Mouse (Mus musculus) heart, embryonic 12.5 days (tissue): ENCODE results near the gene Ldb1. TPM values are rescaled to one million over a fixed set of nuclear protein-coding genes. Genes with fewer than 3 reads are reported as not detected.
A peak's percentile ranks its signal among the peaks of the same experiment; 100 is the strongest.

ENCODE experiments used
- ATAC-seq: fragments of 200-750 bp; cut with Nextera tagmentation; 2 replicates; pipeline ENCODE4 v1.8.0; 2017; ENCODE audit warnings: moderate TSS enrichment, moderate library complexity; ENCODE audit not compliant: insufficient number of reproducible peaks, low FRiP score
- H3K27ac ChIP-seq: fragments of 300-500 bp; sonication (generic); 2 replicates; pipeline ENCODE4 v1.5.1; 2016; ENCODE audit warnings: mild to moderate bottlenecking, moderate library complexity; ENCODE audit not compliant: poor library complexity, severe bottlenecking
- H3K27me3 ChIP-seq: fragments of 300-500 bp; sonication (generic); replicated peaks from 2 replicates; pipeline ENCODE4 v1.6.1; 2016; ENCODE audit warnings: mild to moderate bottlenecking, moderate library complexity
- H3K36me3 ChIP-seq: fragments of 300-500 bp; sonication (generic); 2 replicates; pipeline ENCODE4 v1.6.1; 2016; ENCODE audit warnings: mild to moderate bottlenecking, moderate library complexity
- H3K4me1 ChIP-seq: fragments of 300-500 bp; sonication (generic); replicated peaks from 2 replicates; pipeline ENCODE4 v1.6.1; 2016; ENCODE audit warnings: mild to moderate bottlenecking
- H3K4me2 ChIP-seq: fragments of 300-500 bp; sonication (generic); 2 replicates; pipeline ENCODE4 v1.6.1; 2016; ENCODE audit warnings: mild to moderate bottlenecking, moderate library complexity
- H3K4me3 ChIP-seq: fragments of 300-500 bp; sonication (generic); 2 replicates; pipeline ENCODE4 v1.5.1; 2016; ENCODE audit warnings: mild to moderate bottlenecking
- H3K9ac ChIP-seq: fragments of 300-500 bp; sonication (generic); 2 replicates; pipeline ENCODE4 v1.6.1; 2016; ENCODE audit warnings: mild to moderate bottlenecking, moderate library complexity
- H3K9me3 ChIP-seq: fragments of 300-500 bp; sonication (generic); replicated peaks from 2 replicates; pipeline ENCODE4 v1.6.1; 2016; ENCODE audit warnings: mild to moderate bottlenecking, moderate library complexity
- WGBS: fragments of 180-500 bp; shearing (Covaris S2); methylation state at CpG from one replicate; pipeline ENCODE4 v1.1.7; 2016; 5-methylcytosine and 5-hydroxymethylcytosine counted together
- polyA plus RNA-seq: library from polyadenylated mRNA; unstranded; fragments of >200 nt; fragmentation: Nextera tagmentation; extraction: Ambion mirVana; gene quantifications from 2 replicates; pipeline ENCODE4 v1.2.1, GENCODE M21; 2016

Ldb1 gene
- 84.2 and 85.0 TPM in 2 replicates for polyA plus RNA-seq

DNA sequence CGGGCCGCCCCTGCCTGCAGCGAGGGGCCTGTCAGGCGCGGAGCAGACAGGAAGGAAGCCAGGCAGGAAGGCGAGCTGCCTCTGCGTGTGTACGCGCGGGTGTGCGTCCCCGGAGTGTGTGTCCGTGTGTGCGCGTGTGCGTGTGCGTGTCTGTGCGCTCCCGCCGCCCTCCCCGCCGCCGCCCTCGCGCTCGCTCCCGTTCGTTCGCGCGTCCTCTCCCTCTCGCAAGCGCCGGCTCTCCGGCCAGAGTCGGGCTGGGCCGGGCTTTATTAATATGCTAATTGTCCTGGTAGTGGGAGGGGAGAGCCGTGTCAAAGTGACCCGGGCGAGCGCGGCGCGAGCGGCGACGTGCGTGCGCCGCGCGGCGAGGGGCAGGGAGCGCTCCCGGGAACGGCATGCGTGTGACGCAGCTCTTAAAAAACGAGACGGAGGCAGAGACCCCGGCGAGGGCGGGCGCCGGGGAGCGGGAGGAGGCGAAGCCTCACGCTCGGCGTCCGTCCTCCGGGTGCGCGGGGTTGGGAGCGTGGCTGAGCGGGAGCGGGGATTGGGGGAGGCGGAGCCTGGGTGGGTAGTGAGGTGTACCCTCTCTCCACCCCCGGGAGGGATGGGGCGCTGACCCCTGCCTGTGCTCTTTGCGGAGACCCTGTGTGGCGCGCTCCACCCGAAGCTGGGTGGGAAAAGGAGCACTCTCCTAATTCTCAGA lies at the start of gene Ldb1:
Gene Ldb1 (minus strand): TSS at position 222 of the 703 bp plus-strand sequence.
- Histone ChIP-seq H3K4me2 (peak within 1 kb of the TSS; percentile 75), H3K36me3 (0 out of 2 replicates have a peak, but pooled peaks cover 3% of the 10 kb centered on the region), H3K27ac (peak within 1 kb of the TSS; percentile 98), H3K9me3 (no peaks in the 10 kb centered on the region), H3K9ac (peak within 1 kb of the TSS; percentile 99), H3K4me1 (peaks cover 56% of the 10 kb centered on the region), H3K4me3 (peak within 1 kb of the TSS; percentile 94), H3K27me3 (no peaks in the 10 kb centered on the region)
- under 1% methylated on average over 81 of the region's 84 CpGs for WGBS
- ATAC-seq, result peak; percentile 77

DNA sequence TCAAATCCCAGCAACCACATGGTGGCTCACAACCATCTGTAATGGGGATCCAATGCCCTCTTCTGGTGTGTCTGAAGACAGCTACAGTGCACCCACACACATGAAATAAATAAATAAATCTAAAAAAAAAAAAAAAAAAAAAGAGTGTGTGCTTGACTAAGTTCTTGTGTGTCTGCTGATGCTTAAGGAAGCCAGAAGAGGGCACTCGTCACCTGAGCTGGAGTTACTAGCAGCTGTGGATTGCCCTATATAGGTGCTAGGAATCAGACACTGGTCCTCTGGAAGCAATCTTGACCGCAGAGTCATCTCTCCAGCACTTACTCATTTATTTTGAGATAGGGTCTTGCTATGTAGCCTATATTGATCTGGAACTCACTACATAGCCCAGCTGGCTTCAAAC lies 49.1 kb upstream of the Ldb1 start:
- ATAC-seq, result no peak
- H3K9ac ChIP-seq, result no peak overlapping the region
- no peak overlapping the region for H3K4me2 ChIP-seq
- H3K36me3 ChIP-seq, result no peaks in the 10 kb centered on the region
- no peak overlapping the region for H3K4me3 ChIP-seq
- H3K4me1 ChIP-seq, result no peaks in the 10 kb centered on the region
- 83% methylated on average over 2 of the region's 2 CpGs for WGBS
- no peaks in the 10 kb centered on the region for H3K9me3 ChIP-seq
- H3K27ac ChIP-seq, result no peak overlapping the region
- no peaks in the 10 kb centered on the region for H3K27me3 ChIP-seq

DNA sequence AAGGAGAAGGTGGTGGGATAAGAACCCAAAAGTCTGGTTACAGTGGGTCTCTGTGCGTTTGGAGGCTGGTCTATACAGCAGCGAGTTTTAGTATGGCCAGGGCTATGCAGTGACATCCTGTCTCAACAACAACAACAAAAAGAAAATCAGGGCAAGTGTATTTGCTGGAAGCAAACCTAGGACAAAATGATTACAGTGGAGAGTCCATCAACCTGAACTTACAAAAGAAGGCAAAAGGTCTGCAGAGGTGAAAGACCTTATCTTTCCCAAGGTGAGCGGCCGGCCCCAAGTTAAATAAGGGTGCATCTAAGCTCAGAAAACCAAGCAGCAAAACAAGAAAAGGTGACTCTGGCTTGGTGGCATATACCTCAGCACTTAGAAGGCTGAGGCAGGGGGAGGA lies 46.6 kb upstream of the Ldb1 start:
- no peak for ATAC-seq
- Histone ChIP-seq H3K27me3 (no peaks in the 10 kb centered on the region), H3K4me1 (peaks cover 9% of the 10 kb centered on the region), H3K9ac (no peak overlapping the region), H3K36me3 (no peaks in the 10 kb centered on the region), H3K27ac (no peak overlapping the region), H3K4me3 (no peak overlapping the region), H3K4me2 (no peak overlapping the region), H3K9me3 (no peaks in the 10 kb centered on the region)
- WGBS, result 85% methylated on average over 4 of the region's 4 CpGs

DNA sequence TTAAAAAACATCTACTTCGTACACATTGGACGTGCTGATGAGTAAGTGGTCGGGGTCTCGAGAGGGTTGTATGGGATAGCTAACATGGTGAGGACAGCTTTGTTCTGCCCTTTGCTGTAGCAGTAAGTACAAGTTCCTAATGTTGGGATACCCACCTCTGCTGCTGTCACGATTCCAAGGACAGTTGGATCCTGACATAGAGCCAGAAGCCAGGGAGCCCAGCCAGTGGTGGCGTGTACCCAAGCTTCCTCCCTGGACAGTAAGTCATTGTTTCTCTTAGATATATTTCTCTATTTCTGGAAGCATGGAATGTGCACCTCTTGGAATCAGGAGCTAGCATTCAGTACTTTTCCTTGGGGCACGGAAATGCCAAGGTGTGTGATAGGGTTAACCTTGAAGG lies 42.9 kb upstream of the Ldb1 start:
- H3K4me3 ChIP-seq, result no peak overlapping the region
- H3K27me3 ChIP-seq, result no peaks in the 10 kb centered on the region
- ATAC-seq, result no peak
- 67% methylated on average over 7 of the region's 7 CpGs for WGBS
- H3K9ac ChIP-seq, result no peak overlapping the region; the same call in 1 of the 2 replicates
- H3K27ac ChIP-seq, result no peak overlapping the region
- H3K4me1 ChIP-seq, result peaks cover 9% of the 10 kb centered on the region
- no peaks in the 10 kb centered on the region for H3K9me3 ChIP-seq
- H3K4me2 ChIP-seq, result no peak overlapping the region
- peaks cover 27% of the 10 kb centered on the region for H3K36me3 ChIP-seq

DNA sequence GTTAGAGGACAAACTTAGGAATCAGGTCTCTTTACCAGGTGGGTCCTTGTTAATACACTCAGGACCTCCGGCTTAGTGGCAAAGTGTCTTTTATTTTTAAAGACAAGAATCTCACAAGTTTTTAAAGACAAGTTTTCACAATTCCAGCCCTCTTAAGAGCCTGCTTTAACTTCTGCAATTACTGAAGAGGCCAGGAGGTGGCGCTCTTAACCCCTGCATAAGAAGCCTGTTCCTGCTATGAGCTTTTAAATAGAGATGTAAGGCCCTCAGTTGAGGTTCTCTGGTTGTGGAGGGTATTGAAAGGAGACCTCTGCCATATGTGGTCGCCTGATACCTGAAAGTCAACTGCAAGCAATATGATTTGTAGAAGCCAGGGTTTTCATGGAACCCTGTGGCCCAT lies 41.3 kb upstream of the Ldb1 start:
- H3K27me3 ChIP-seq, result no peaks in the 10 kb centered on the region
- peaks cover 43% of the 10 kb centered on the region for H3K36me3 ChIP-seq
- peaks cover 9% of the 10 kb centered on the region for H3K4me1 ChIP-seq
- no peak for ATAC-seq
- no peak overlapping the region for H3K4me2 ChIP-seq
- 48% methylated on average over 3 of the region's 3 CpGs for WGBS
- H3K9ac ChIP-seq, result no peak overlapping the region
- H3K27ac ChIP-seq, result no peak overlapping the region
- no peaks in the 10 kb centered on the region for H3K9me3 ChIP-seq
- no peak overlapping the region for H3K4me3 ChIP-seq

DNA sequence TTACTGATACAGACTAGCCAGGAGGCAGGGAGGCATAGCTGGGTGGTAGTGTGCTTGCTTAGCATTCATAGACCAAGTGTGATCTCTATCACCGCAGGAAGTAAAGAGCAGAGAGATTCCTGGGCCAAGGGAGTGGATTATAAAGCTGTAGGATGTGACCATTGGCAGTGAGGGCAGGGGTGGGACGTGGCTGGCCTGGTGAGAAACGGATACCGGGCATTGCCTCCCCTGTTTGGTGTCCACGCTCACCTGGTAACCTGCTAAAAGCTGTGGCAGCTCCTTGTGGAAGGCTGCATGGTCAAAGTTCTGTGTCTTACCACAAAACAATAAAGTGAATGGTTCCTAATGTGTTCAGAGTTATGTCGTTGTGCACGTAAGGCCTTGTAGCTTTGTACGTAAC lies 40.2 kb upstream of the Ldb1 start:
- Histone ChIP-seq H3K27me3 (no peaks in the 10 kb centered on the region), H3K4me2 (no peak overlapping the region), H3K4me3 (no peak overlapping the region), H3K9ac (no peak overlapping the region), H3K27ac (no peak overlapping the region), H3K9me3 (no peaks in the 10 kb centered on the region), H3K36me3 (peaks cover 54% of the 10 kb centered on the region), H3K4me1 (peaks cover 9% of the 10 kb centered on the region)
- WGBS, result 94% methylated on average over 8 of the region's 8 CpGs
- no peak for ATAC-seq

DNA sequence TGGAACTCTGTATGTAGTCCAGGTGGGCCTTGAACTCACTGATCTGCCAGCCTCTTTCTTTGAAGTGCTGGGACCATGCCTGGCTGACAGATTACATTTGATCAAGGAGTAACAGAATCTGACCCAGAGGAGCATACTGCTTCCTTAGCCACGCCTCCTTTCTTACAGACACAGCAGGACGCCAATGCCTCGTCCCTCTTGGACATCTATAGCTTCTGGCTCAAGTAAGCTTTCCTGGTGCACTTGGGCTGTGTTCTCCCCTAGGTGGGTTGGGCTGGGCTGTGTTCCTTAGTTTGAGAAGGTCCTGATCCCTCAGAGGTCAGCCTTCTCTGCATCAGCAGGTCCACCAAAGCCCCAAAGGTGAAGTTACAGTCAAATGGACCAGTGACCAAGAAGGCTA lies 33.5 kb upstream of the Ldb1 start:
- Histone ChIP-seq H3K4me2 (no peak overlapping the region), H3K9ac (0 out of 2 replicates have a peak overlapping the region, but pooled peaks have one; percentile 7), H3K9me3 (no peaks in the 10 kb centered on the region), H3K36me3 (peaks cover 60% of the 10 kb centered on the region), H3K27me3 (no peaks in the 10 kb centered on the region), H3K4me1 (peaks cover 17% of the 10 kb centered on the region), H3K4me3 (no peak overlapping the region), H3K27ac (no peak overlapping the region)
- 77% methylated on average over 3 of the region's 3 CpGs for WGBS
- no peak for ATAC-seq

DNA sequence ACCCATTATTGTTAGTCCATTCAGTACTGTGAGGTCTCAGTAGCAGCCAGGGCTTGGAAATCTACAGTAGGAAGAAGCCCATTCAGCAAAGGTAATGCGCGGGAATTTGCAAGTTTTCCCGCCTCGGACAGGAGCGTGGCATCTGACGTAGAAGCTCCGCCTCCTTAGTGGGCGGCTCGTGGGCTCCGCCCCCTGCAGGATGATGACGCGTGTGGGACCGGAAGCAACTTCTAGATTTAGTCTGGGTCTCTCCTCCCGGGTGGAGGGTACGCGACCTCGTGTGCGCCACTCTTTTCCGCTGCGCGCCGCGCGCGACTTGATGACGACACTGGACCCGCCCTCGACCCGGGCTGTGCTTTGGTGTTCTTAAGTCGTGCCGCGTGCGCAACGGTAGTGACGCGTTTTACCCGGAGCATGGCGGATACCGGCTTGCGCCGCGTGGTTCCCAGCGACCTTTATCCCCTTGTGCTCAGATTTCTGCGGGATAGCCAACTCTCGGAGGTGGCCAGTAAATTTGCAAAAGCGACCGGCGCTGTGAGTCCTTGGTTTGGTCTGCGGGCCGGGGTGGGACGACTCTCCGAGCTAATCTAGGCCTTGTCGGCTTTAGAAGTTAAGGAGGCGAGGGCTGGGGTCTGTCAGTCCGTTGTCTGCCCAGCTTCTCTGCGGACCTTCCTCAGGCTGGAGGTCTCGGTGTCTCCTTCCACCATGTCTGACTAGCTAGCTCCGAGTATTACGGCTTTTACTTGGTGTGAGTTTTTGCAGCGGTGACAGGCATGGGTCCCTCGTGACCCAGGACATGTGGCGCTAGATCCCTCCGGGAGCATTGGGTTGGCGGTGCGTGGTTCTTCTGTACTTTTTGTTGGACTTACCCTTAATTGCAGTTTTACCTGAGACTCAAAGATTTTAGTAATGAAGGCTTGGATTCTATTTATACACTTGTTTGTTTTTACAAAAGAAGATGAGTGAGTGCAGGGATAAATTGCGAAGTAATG lies 30.9 kb upstream of the Ldb1 start, which contains the start of gene Nolc1:
Gene Nolc1 (plus strand): TSS at position 248 of the 992 bp plus-strand sequence.
- under 1% methylated on average over 66 of the region's 66 CpGs for WGBS
- H3K9me3 ChIP-seq, result no peaks in the 10 kb centered on the region
- peak within 1 kb of the TSS; percentile 82 for H3K9ac ChIP-seq
- peaks cover 22% of the 10 kb centered on the region for H3K4me1 ChIP-seq
- peak within 1 kb of the TSS; percentile 72 for H3K27ac ChIP-seq
- peak within 1 kb of the TSS; percentile 81 for H3K4me2 ChIP-seq
- H3K27me3 ChIP-seq, result no peaks in the 10 kb centered on the region
- peaks cover 58% of the 10 kb centered on the region for H3K36me3 ChIP-seq
- H3K4me3 ChIP-seq, result peak within 1 kb of the TSS; percentile 90
- peak; percentile 97 for ATAC-seq

DNA sequence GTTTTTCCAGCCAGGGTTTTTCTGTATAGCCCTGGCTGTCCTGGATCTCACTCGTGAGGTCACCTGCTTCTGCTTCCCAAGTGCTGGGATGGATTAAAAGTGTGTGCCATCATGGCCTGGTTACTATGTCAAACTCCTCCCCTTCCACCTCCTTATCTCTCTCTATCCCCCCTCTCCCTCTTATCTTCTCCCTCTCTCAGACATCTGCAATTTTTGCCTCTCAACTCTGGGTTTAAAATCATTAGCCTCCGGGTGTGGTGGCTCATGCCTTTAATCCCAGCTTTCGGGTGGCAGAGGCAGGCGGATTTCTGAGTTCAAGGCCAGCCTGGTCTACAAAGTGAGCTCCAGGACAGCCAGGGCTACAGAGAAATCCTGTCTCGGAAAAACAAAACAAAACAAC lies 29.3 kb upstream of the Ldb1 start:
- Histone ChIP-seq H3K27me3 (no peaks in the 10 kb centered on the region), H3K4me3 (no peak overlapping the region), H3K9me3 (no peaks in the 10 kb centered on the region), H3K4me2 (no peak overlapping the region), H3K36me3 (peaks cover 56% of the 10 kb centered on the region), H3K4me1 (peaks cover 22% of the 10 kb centered on the region), H3K27ac (no peak overlapping the region), H3K9ac (no peak overlapping the region)
- 69% methylated on average over 5 of the region's 5 CpGs for WGBS
- no peak for ATAC-seq

DNA sequence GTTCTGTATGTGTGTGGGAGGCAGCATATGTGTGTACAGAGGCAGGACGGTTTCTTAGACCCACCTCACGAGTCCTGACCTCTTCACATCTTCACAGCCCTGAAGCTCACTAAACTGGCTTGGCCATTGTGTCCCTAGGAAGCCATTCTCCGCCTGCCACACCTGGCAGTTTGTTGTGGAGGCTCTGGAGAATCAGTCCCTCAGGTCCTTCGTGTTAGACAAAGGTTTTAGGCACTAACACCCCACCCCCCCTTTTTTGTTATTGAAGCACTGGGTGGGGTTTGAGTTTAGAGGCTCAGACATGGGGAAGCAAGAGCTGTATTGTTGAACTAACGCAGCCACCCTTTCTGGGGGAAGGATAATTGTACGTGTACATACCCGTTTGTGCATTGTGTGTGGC lies 28.3 kb upstream of the Ldb1 start:
- no peaks in the 10 kb centered on the region for H3K27me3 ChIP-seq
- no peaks in the 10 kb centered on the region for H3K9me3 ChIP-seq
- 81% methylated on average over 7 of the region's 7 CpGs for WGBS
- ATAC-seq, result no peak
- H3K9ac ChIP-seq, result no peak overlapping the region
- H3K4me2 ChIP-seq, result no peak overlapping the region
- peaks cover 55% of the 10 kb centered on the region for H3K36me3 ChIP-seq
- H3K4me3 ChIP-seq, result no peak overlapping the region
- no peak overlapping the region for H3K27ac ChIP-seq
- peaks cover 22% of the 10 kb centered on the region for H3K4me1 ChIP-seq

DNA sequence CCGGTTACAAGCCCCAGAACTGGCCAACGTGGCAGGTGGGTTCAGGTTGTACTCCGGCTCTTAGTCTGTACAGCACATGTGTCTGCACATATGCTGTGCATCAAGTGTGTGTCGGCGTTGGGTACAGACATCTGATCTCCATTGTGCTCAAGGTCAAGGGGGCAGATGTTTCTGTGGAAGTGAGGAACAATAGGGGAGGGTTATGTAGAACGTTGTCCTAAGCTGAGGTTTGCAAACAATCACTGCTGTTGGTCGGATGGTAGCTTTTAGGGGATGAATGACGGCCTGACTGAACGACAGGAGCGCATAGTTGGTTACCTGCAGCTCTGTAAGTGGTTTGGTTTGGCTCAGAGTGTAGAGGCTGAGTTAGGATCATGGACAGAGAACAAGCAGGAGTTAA lies 23.0 kb upstream of the Ldb1 start:
- peaks cover 94% of the 10 kb centered on the region for H3K36me3 ChIP-seq
- no peak overlapping the region for H3K27ac ChIP-seq
- WGBS, result 85% methylated on average over 10 of the region's 10 CpGs
- peaks cover 4% of the 10 kb centered on the region; the same call in 1 of the 2 replicates for H3K4me1 ChIP-seq
- H3K9ac ChIP-seq, result no peak overlapping the region
- no peak overlapping the region for H3K4me2 ChIP-seq
- no peak overlapping the region for H3K4me3 ChIP-seq
- H3K27me3 ChIP-seq, result no peaks in the 10 kb centered on the region
- ATAC-seq, result no peak
- no peaks in the 10 kb centered on the region for H3K9me3 ChIP-seq
